Mouse (Mus musculus) liver, embryonic 12.5 days (tissue): ENCODE measurements around the gene Prrx1. TPM values are rescaled to one million over a fixed set of nuclear protein-coding genes. Genes with fewer than 3 reads are reported as not detected.

Experiments
- ATAC-seq: fragments of 200-750 bp; cut with Nextera tagmentation; 2 replicates; pipeline ENCODE4 v1.8.0; 2017; ENCODE audit warnings: moderate number of reproducible peaks, mild to moderate bottlenecking, moderate library complexity
- H3K27ac ChIP-seq: fragments of 300-500 bp; sonication (generic); 2 replicates; pipeline ENCODE4 v1.5.1; 2016; ENCODE audit warnings: mild to moderate bottlenecking
- H3K27me3 ChIP-seq: fragments of 300-500 bp; sonication (generic); replicated peaks from 2 replicates; pipeline ENCODE4 v1.6.1; 2016; ENCODE audit warnings: mild to moderate bottlenecking, moderate library complexity
- H3K36me3 ChIP-seq: fragments of 300-500 bp; sonication (generic); 2 replicates; pipeline ENCODE4 v1.6.1; 2016; ENCODE audit warnings: mild to moderate bottlenecking, moderate library complexity
- H3K4me1 ChIP-seq: fragments of 300-500 bp; sonication (generic); 2 replicates; pipeline ENCODE4 v1.6.1; 2016
- H3K4me2 ChIP-seq: fragments of 300-500 bp; sonication (generic); 2 replicates; pipeline ENCODE4 v1.6.1; 2016; ENCODE audit warnings: mild to moderate bottlenecking, moderate library complexity
- H3K4me3 ChIP-seq: fragments of 300-500 bp; sonication (generic); 2 replicates; pipeline ENCODE4 v1.5.1; 2016; ENCODE audit warnings: mild to moderate bottlenecking, moderate library complexity
- H3K9ac ChIP-seq: fragments of 300-500 bp; sonication (generic); 2 replicates; pipeline ENCODE4 v1.6.1; 2016; ENCODE audit warnings: mild to moderate bottlenecking, moderate library complexity
- H3K9me3 ChIP-seq: fragments of 300-500 bp; sonication (generic); replicated peaks from 2 replicates; pipeline ENCODE4 v1.6.1; 2016; ENCODE audit warnings: mild to moderate bottlenecking, moderate library complexity
- WGBS: fragments of 180-500 bp; shearing (Covaris S2); methylation state at CpG from one replicate; pipeline ENCODE4 v1.1.7; 2016; ENCODE audit not compliant: insufficient replicate concordance; 5-methylcytosine and 5-hydroxymethylcytosine counted together
- polyA plus RNA-seq: library from polyadenylated mRNA; unstranded; fragments of >200 nt; fragmentation: Nextera tagmentation; extraction: Ambion mirVana; gene quantifications from 2 replicates; pipeline ENCODE4 v1.2.1, GENCODE M21; 2016

The Prrx1 gene
- polyA plus RNA-seq, 1 experiment from 2014 or later: 0.62 TPM

GRCm38 (mm10) chr1:163280842-163281122 is 32.7 kb downstream of the Prrx1 start:
- 44% methylated on average over 2 of the region's 2 CpGs for WGBS
- Histone ChIP-seq H3K4me1 (no peaks in the 10 kb centered on the region), H3K9ac (no peak overlapping the region), H3K36me3 (no peaks in the 10 kb centered on the region), H3K4me3 (no peak overlapping the region), H3K9me3 (no peaks in the 10 kb centered on the region), H3K4me2 (no peak overlapping the region), H3K27me3 (no peaks in the 10 kb centered on the region), H3K27ac (no peak overlapping the region)
- ATAC-seq: no peak

GRCm38 (mm10) chr1:163280097-163280841 is 33.2 kb downstream of the Prrx1 start:
- 62% methylated on average over 7 of the region's 7 CpGs for WGBS
- H3K27ac ChIP-seq: no peak overlapping the region

GRCm38 (mm10) chr1:163277069-163277468 is 36.4 kb downstream of the Prrx1 start:
- H3K4me2 ChIP-seq: no peak overlapping the region
- WGBS: 59% methylated on average over 7 of the region's 7 CpGs
- no peak for ATAC-seq

More at GRCm38 (mm10) chr1:163280097-163280841, 33.2 kb downstream of the Prrx1 start:
- no peak for ATAC-seq
- no peaks in the 10 kb centered on the region for H3K36me3 ChIP-seq
- H3K4me2 ChIP-seq: no peak overlapping the region
- no peaks in the 10 kb centered on the region for H3K27me3 ChIP-seq
- no peak overlapping the region for H3K9ac ChIP-seq
- no peak overlapping the region for H3K4me3 ChIP-seq
- no peaks in the 10 kb centered on the region for H3K9me3 ChIP-seq
- H3K4me1 ChIP-seq: no peaks in the 10 kb centered on the region

GRCm38 (mm10) chr1:163274919-163275318 is 38.6 kb downstream of the Prrx1 start:
- Histone ChIP-seq H3K27ac (no peak overlapping the region), H3K9ac (no peak overlapping the region), H3K4me2 (no peak overlapping the region), H3K4me1 (no peaks in the 10 kb centered on the region), H3K27me3 (no peaks in the 10 kb centered on the region), H3K9me3 (no peaks in the 10 kb centered on the region), H3K36me3 (no peaks in the 10 kb centered on the region), H3K4me3 (no peak overlapping the region)
- no peak for ATAC-seq
- 66% methylated on average over 3 of the region's 3 CpGs for WGBS

More at GRCm38 (mm10) chr1:163277069-163277468, 36.4 kb downstream of the Prrx1 start:
- Histone ChIP-seq H3K27me3 (no peaks in the 10 kb centered on the region), H3K4me3 (no peak overlapping the region), H3K9me3 (no peaks in the 10 kb centered on the region), H3K4me1 (no peaks in the 10 kb centered on the region), H3K36me3 (no peaks in the 10 kb centered on the region), H3K27ac (no peak overlapping the region), H3K9ac (no peak overlapping the region)

GRCm38 (mm10) chr1:163273132-163273531 is 40.4 kb downstream of the Prrx1 start:
- Histone ChIP-seq H3K27ac (no peak overlapping the region), H3K36me3 (no peaks in the 10 kb centered on the region), H3K4me2 (no peak overlapping the region), H3K9ac (no peak overlapping the region), H3K4me3 (no peak overlapping the region), H3K4me1 (no peaks in the 10 kb centered on the region), H3K27me3 (no peaks in the 10 kb centered on the region), H3K9me3 (no peaks in the 10 kb centered on the region)
- WGBS: 63% methylated on average over 3 of the region's 3 CpGs
- no peak for ATAC-seq

- no peak for ATAC-seq
- no peaks in the 10 kb centered on the region for H3K27me3 ChIP-seq
- H3K4me3 ChIP-seq: no peak overlapping the region
- H3K4me2 ChIP-seq: no peak overlapping the region
- H3K36me3 ChIP-seq: no peaks in the 10 kb centered on the region
- no peaks in the 10 kb centered on the region for H3K4me1 ChIP-seq
- H3K27ac ChIP-seq: no peak overlapping the region
- H3K9ac ChIP-seq: no peak overlapping the region
- 76% methylated on average over 8 of the region's 8 CpGs for WGBS
- H3K9me3 ChIP-seq: no peaks in the 10 kb centered on the region
Measured at GRCm38 (mm10) chr1:163266853-163267538, 46.5 kb downstream of the Prrx1 start.

- no peak for ATAC-seq
- no peak overlapping the region for H3K27ac ChIP-seq
- no peak overlapping the region for H3K9ac ChIP-seq
- H3K4me1 ChIP-seq: no peaks in the 10 kb centered on the region
- H3K27me3 ChIP-seq: no peaks in the 10 kb centered on the region
- H3K9me3 ChIP-seq: no peaks in the 10 kb centered on the region
- no peaks in the 10 kb centered on the region for H3K36me3 ChIP-seq
- H3K4me2 ChIP-seq: no peak overlapping the region
- no peak overlapping the region for H3K4me3 ChIP-seq
- 69% methylated on average over 2 of the region's 2 CpGs for WGBS
Measured at GRCm38 (mm10) chr1:163257298-163257697, 56.2 kb downstream of the Prrx1 start.

- no peak overlapping the region for H3K4me2 ChIP-seq
- H3K4me3 ChIP-seq: no peak overlapping the region
- H3K36me3 ChIP-seq: no peaks in the 10 kb centered on the region
- no peaks in the 10 kb centered on the region for H3K9me3 ChIP-seq
- H3K27ac ChIP-seq: no peak overlapping the region
- no peaks in the 10 kb centered on the region for H3K27me3 ChIP-seq
- H3K9ac ChIP-seq: no peak overlapping the region
- 80% methylated on average over 2 of the region's 2 CpGs for WGBS
- H3K4me1 ChIP-seq: no peaks in the 10 kb centered on the region
- no peak for ATAC-seq
Measured at GRCm38 (mm10) chr1:163255884-163256283, 57.6 kb downstream of the Prrx1 start.

GRCm38 (mm10) chr1:163252796-163253195 is 60.7 kb downstream of the Prrx1 start:
- no peak for ATAC-seq
- Histone ChIP-seq H3K9ac (no peak overlapping the region), H3K36me3 (no peaks in the 10 kb centered on the region), H3K9me3 (no peaks in the 10 kb centered on the region), H3K27me3 (no peaks in the 10 kb centered on the region), H3K4me3 (no peak overlapping the region), H3K4me1 (no peaks in the 10 kb centered on the region), H3K4me2 (no peak overlapping the region), H3K27ac (no peak overlapping the region)
- WGBS: 57% methylated on average over 4 of the region's 4 CpGs

- no peak overlapping the region for H3K4me3 ChIP-seq
- no peak overlapping the region for H3K27ac ChIP-seq
- H3K36me3 ChIP-seq: no peaks in the 10 kb centered on the region
- H3K4me2 ChIP-seq: no peak overlapping the region
- WGBS: 58% methylated on average over 5 of the region's 5 CpGs
- no peak for ATAC-seq
- H3K9me3 ChIP-seq: no peaks in the 10 kb centered on the region
- H3K4me1 ChIP-seq: no peaks in the 10 kb centered on the region
- no peaks in the 10 kb centered on the region for H3K27me3 ChIP-seq
- no peak overlapping the region for H3K9ac ChIP-seq
Measured at GRCm38 (mm10) chr1:163252331-163252730, 61.2 kb downstream of the Prrx1 start.

- no peak overlapping the region for H3K9ac ChIP-seq
- no peaks in the 10 kb centered on the region for H3K36me3 ChIP-seq
- H3K4me1 ChIP-seq: no peaks in the 10 kb centered on the region
- no peaks in the 10 kb centered on the region for H3K27me3 ChIP-seq
- H3K27ac ChIP-seq: no peak overlapping the region
- H3K4me3 ChIP-seq: no peak overlapping the region
- H3K9me3 ChIP-seq: no peaks in the 10 kb centered on the region
- 38% methylated on average over 1 of the region's 1 CpGs for WGBS
- no peak overlapping the region for H3K4me2 ChIP-seq
- ATAC-seq: no peak
Measured at GRCm38 (mm10) chr1:163251766-163252165, 61.7 kb downstream of the Prrx1 start.

GRCm38 (mm10) chr1:163238950-163239349 is 74.6 kb downstream of the Prrx1 start:
- no peak for ATAC-seq
- Histone ChIP-seq H3K36me3 (no peaks in the 10 kb centered on the region), H3K9me3 (no peaks in the 10 kb centered on the region), H3K4me1 (no peaks in the 10 kb centered on the region), H3K4me2 (no peak overlapping the region), H3K4me3 (no peak overlapping the region), H3K9ac (no peak overlapping the region), H3K27ac (no peak overlapping the region), H3K27me3 (no peaks in the 10 kb centered on the region)
- 62% methylated on average over 4 of the region's 4 CpGs for WGBS
